Mouse (Mus musculus): Measurements from ENCODE around the gene Capn2.

DNA sequence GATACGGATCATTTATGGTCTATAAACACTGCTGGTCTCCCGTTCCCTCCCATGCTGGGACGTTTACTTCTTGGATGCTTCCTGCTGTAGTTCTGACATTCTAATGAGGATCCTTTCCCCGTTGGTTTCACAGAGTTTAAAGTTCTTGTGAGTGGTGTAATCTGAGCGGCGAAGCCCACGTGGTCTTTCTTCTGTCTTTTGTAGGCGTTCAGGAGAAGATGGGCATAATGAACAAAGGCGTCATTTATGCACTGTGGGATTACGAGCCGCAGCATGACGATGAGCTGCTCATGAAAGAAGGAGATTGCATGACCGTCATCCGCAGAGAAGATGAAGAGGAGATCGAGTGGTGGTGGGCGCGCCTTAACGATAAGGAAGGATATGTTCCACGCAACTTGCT lies 58.9 kb downstream of the Capn2 start:
- TF ChIP-seq CTCF (IDR thresholded peaks at IDR 0.05; ENCODE audit: low read depth, low read length) (no peak), GATA2 (IDR thresholded peaks at IDR 0.05; ENCODE audit: borderline replicate concordance, low read depth, low read length) (no peak), TAL1 (conservative IDR thresholded peaks at IDR 0.05; ENCODE audit: low read depth, low read length) (no peak), GATA1 (IDR thresholded peaks at IDR 0.05; ENCODE audit: borderline replicate concordance, low read length) (no peak), POLR2AphosphoS5 (IDR thresholded peaks at IDR 0.05; ENCODE audit: insufficient replicate concordance, low read depth, low read length) (no peak)
